Mouse (Mus musculus) ES-CJ7 (cell line): Measurements from ENCODE around the gene Trim6.
"Not testable (repeated sequence)": the region's sequence is repeated elsewhere in the genome, so short reads cannot be mapped to it uniquely, and the experiment has no call there.

Experiments
- DNase-seq: peaks from one replicate; pipeline ENCODE4 v3.0.0; 2011; ENCODE audit warnings: low read depth, low spot score

The Trim6 gene

DNA sequence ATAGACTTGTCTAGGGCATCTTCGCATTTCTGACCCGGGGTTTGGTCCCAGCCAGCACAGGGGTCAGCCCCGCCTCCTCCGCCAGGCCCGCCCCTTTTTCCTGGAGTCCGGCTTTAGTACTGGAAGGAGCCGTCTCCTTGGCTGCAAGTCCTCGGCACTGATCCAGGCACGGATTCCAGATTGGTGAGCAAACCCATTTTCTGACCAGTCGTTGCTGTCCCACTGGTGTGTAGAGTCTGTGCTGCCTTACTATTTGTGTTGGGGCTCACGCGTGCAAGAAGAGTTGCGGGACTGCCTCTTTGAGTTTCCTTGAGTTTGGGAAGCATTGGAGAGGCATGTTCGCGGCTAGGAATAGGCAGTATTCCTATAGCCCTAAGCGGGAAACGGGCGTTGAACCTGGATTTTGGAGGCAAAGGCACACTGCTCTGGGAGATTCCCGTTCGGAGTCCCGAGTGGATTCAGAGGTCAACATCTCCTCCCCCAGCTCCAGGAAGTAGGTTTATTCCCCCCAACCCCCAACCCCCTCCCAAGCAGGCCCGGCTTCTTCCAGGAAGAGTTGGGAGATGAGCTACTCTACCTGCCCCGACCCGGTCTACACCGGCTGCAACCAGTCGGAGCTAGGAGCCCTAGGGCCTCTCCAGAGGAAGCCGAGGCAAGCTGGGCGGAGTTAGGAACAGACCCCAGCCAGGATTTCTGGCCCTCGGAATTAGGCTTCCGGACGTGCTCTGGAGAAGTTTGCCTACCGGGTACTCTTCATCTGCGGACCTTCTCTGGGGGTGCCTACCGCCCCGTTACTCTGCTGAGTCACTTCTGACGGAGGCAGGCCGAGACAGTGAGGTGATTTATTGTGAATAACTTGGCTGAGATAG is at the start of gene Trim6:
TSS of gene Trim6 (plus strand) at position 93 of the 869 bp plus-strand sequence.
- peak; percentile 98 for DNase-seq

DNA sequence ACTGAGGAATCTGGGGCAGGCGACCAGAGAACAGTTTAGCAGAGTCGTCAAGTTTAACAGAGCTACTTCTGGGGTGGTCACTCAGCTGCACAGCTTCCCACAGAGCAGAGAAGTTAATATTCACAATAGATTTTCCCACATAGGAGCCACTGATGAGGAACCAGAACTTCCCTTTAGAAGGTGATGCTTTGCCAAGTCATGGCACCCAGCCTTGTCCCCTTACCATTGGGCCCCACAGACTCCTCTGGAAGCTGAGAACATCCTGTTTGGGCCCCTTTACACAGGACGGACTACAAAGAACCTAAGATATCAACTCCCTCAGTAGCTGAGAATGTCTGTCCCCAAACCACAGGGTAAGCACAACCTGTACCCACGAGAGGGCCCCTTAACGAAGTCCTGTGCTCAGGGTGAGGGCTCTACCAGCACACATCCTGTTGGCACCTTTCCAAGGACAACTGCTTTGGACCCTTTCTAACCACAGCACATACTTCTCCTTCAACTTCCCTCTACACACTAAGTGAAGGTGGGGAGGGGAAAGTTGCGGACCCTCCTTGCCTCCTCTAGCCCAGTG is 48.9 kb upstream of the Trim6 start:
- no peak for DNase-seq

DNA sequence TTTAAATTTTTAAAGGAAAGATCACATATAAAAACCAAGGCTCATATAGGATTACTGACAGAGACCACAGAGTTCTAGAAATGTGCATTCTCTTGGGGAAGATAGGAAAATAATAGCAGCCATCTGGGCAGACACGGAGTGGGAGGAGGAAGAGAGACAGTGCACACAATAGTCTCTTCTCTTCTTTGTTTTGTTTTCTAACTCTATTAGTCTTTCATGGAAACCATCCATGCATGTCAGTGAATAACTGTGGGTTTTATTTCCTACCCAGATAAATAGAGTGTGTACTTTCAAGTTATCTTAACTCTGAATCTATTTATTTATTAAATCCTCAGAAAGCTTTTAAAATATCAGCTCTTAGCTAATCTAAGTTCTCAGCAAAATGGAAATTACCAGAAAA is 43.5 kb upstream of the Trim6 start:
- DNase-seq, result no peak

DNA sequence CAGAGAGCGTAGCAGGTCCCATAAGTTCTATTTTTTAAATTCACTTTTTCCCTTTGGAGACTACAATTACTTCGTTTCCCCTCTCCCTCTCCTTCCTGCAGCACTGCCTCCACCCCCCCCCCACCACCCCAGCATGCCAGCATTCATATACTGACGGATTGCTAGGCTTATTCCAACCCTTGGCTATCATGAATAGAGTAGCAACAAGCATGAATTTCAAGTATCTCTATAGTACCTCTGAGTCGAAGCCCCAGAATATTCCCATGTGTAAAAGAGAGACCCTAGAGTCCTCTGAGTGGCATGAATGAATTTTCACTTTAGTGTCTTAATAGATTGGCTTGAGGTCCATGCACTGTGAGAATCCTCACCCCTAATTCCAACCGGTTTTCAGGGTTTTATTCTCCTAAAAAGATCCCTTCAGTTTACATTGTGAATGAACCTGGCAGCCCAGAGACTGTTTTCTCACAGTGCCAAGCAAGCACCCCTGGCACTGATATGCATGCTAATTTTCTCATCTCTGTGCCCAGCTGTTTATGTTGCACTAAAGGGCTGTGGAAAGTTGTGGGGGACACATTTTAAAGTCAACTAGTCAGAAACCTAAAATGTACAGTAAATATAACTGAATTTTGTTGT is 40.1 kb upstream of the Trim6 start:
- no peak for DNase-seq

DNA sequence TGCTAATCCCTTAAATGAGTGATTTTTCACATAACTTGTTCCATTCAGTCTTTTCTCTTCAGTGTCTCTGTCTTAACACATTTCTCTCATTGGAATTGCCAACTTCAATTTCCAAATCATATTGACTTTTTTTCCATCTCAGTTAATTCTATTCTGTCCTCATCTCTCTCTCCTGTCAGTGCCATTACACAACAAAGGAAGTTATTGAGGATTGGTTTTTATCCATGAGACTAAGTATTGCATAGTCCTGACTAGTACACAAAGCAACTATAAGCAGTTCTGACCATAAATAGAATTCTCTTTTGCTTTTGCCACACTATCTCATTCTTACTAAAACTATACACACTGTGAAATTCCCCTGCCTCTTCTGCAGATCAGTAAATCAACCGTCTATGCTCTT is 39.5 kb upstream of the Trim6 start:
- no peak for DNase-seq

DNA sequence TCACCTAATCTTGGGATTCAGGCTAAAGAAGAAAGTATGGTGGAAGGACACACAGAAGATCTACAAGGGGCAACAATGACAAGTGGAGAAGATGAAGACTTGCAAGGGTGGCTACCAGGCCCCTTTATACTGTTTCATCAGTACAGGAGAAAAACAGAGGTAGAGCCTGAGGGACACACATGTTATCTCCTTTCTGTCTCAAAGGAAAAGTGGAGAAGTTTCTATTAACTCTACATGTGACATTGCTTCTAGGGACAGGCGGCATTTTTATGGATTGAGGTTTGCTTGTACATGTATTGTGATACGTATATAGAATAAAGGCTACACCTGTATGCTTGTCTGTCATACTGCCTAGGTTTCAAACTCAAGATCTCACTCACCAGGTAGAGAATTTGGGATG is 35.3 kb upstream of the Trim6 start, which contains the start of gene Olfr648:
TSS of gene Olfr648 (minus strand) at position 101 of the 400 bp plus-strand sequence.
- DNase-seq, result no peak

DNA sequence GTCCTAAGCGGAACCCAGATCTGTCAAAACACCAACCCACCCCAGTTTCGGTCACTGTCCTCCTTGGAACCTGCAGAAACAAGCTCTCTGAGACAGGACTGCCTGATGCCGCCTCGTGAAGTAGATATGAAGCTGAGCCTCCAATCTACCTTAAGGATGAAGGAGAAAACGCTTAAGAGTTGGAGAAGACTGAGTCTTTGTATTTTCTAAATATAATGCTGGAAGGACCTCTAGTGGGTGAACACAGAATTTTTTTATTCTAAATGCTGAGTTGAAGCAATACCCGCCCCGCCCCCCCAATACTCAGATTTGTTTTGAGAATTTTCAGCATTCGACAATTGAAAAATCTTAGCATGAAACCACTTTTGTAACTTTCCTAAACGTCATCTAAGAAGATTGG is 27.3 kb upstream of the Trim6 start:
- peak; percentile 7 for DNase-seq

DNA sequence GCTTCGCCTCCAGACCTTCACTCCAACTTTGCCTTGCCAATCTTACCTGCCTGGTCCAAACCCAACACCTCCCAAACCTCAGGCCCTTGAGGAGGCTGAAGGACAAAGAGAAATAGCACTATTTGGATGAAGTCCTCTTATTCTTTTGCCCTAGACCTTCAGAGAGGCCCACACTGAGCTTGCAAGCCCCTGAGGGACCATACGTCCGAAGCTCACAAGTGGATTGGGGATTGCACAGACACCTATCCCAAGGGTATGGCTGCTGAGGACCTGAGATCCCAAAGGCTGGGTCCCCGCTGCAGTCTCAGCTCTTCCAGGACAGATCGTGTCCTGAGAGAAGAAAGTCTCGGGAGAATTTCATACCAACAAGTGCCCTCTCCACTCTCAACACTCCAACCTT is 22.7 kb upstream of the Trim6 start, which contains the start of gene Olfr649:
TSS of gene Olfr649 (minus strand) at position 101 of the 400 bp plus-strand sequence.
- no peak for DNase-seq

DNA sequence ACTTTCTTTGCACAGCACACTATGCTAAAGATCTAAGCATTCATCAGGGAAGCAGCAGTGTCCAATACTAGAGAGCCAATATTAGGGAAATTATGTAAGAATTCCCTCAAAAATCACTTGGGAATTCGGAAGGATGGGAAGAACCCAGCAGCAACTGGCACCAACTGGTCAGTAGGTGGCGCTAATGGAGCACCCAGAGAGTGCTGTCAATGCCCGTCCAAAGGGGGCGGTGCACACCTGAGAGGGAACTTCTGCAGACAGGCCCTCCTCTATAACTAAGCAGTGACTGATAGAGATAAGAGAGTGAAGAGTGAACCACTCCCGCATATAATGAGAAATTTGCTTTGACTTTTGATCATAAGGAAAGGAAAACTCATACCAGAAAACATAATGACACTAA is 18.8 kb upstream of the Trim6 start:
- peak; percentile 82 for DNase-seq

DNA sequence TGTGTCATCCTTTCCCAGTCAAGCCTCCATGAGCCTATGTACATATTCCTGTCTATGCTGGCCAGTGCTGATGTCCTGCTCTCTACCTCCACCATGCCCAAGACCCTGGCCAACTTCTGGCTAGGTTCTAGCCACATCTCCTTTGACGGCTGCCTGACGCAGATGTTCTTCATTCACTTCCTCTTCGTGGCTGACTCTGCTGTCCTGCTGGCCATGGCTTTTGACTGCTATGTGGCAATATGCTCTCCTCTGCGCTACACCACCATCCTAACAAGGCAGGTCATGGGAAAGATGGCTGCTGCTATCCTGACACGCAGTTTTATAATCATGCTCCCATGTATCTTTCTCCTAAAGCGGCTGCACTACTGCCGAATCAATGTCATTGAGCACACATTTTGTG is 12.4 kb upstream of the Trim6 start:
- no peak for DNase-seq

DNA sequence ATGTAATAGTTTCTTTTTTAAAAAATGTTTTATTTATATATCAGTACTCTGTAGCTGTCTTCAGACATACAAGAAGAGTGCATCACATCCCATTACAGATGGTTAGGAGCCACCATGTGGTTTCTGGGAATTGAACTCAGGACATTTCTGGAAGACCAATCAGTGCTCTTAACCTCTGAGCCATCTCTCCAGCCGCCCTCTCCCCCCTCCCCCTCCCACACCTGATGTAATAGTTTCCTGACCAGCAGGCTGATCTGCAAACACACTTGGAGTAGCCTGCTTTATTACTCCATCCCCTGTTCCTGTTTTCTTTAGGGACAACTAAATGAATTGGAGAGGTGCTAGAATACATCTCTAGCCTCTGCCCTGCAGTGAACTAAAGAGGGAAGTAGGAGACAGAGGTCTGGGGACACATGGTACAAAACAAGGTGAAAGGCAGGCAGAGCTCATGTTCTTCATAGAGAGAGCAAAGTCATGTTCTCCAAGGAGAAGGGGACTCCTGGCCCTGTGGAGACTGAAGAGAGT is 2.5 kb upstream of the Trim6 start:
- DNase-seq, result peak; percentile 59

DNA sequence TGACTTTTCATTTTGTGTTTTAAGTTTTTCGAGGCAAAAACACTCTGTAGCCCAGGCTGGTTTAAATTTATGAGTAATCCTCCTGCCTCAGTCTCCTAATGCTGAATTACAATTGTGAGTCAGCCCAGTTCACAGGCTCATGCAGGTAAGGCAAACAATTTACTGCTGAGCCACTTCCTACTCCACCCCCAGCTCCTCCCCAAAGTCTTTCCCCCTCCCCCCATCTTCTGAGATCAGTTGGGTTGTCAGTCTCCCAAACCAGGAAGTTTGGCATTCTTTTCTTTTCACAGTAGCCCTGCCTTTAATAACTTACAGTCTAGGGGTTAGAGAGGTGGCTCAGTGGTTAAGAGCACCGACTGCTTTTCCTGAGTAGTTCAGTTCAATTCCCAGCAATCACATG is 712 bp upstream of the Trim6 start:
- peak; percentile 88 for DNase-seq

DNA sequence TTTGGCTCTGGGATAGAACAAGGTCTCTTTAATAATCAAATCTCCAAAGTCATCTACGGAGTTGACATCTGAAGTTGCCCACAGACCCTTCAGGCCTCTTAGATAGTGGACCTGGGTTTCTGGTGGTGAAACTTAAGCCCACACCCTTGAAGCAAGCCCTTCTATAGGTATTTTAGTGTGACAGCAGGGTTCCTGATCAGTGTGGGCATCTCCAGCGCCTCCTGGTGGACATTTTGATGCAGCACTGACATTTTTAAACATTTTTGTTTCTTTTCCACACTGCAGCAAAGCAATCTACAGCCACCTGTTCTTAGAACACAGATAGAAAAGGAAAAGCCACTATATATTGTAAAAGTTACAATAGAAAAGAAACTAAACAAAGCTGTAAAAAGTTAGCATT is 12.6 kb downstream of the Trim6 start:
- DNase-seq, result peak; percentile 63

DNA sequence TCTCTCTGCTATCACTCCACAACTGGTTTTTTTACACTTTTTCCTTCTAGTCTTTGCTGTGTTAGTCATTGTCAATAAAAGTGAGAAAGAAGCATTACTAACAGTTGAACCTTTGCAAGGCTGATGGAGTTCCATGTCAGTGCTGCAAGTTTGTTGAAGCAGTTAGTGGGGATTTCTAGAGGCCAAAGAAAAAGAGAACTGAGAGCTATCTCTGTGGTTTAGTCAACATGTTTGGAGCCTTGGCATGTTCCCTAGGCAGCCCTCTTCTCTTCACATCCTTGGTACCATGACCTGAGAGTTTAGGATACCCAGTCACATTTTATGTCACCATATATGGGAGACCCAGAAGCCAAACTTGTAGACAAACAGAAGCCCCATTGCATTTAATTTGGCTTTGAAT is 22.3 kb downstream of the Trim6 start:
- no peak for DNase-seq

DNA sequence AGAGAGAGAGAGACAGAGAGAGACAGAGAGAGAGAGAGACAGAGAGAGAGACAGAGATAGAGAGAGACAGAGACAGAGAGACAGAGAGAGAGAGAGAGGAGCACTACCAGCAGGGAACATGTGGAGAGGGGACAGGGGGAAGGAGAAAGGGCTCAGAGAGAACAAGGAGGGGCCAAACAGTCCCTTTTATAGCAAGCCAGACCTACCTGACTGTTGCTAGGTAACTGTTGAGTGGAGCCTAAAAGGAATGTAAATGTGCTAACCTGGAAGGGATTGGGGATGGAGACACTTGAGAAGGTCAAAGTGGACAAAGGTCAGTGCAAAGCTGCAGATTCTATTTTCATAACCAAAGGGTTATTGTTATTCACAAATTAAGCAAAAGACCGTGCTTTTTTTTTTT is 25.0 kb downstream of the Trim6 start:
- DNase-seq, result peak; percentile 83

DNA sequence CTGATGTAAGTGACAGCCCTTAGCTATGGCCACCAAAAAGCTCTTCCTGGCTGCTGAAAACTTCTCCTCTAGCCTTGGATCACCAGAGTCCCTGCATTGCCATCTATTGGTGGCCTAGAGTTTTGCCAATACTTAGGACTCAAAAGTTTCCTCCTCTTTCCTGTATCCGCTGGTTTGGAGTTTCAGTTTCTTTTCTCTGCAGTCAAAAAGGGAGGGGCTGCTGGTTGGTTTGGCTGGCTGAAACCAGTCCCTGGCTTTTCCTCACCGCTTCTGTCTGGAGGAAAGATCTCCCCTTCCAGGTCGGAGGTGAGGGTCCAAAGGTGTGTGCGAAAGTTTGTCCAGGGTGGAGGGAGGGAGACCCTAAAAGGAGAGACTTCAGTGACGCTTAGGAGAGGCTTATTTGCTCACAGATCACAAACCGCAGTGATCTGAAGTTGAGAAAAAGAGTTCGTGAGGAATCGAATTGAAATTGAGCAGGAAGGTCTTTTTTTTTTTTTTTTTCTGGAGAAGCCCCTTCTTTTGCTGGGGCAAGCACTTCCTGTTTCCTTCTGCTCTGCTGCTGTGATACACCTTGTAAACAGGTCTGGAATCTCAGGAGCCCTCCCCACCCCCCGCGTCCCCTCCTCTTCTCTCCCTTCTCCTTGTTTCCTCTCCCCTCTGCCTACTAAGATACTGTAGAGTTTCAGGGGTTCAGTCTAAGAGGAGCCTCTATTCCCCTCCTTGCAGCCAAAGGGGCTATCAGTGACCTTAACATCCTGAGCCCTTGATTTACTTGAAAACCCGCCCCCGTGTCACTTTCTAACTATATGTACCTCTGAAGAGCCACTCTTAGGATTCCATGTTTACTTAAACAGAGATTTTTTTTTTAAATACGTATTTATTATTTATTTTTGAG is 25.9 kb downstream of the Trim6 start, which contains the start of gene Trim34a:
TSS of gene Trim34a (plus strand) at position 171 of the 895 bp plus-strand sequence.
- DNase-seq, result peak; percentile 94

DNA sequence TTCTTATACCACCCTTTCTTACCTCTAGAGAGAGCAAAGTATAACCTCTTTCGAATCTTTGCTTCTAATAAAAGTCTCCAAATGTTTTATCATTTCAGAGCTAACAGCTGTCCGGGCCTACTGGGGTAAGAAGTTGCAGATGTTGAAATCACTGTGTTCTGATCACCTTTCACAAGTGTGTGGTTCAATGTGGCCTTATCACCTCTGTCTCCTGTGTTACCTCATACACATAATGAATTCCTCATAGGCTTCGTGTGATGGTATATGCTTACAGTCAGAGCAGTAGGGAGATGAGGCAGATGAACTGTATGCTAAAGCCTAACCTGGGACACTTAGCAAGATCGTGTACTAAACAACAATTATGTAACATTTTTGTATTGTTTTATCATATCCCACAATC is 41.8 kb downstream of the Trim6 start:
- DNase-seq, result not testable (repeated sequence)

DNA sequence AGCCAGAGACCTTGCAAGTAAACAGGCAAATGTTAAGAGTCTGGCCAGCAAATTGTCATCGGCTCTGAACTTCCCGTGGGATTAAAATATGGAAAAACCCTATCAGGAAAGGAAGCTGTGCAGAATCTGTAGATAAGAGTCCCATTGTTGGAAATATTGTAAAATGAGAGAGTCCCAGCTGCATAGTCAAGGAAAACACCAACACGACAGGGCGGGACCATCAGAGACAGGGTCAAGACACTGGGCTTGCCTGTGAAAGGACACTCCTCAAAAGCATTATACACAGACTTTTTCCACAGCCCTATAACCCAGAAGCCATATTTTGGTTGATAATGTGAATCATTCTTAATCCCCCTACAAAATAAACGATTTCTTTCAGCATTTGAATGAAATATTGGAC is 46.7 kb downstream of the Trim6 start:
- DNase-seq, result not testable (repeated sequence)

DNA sequence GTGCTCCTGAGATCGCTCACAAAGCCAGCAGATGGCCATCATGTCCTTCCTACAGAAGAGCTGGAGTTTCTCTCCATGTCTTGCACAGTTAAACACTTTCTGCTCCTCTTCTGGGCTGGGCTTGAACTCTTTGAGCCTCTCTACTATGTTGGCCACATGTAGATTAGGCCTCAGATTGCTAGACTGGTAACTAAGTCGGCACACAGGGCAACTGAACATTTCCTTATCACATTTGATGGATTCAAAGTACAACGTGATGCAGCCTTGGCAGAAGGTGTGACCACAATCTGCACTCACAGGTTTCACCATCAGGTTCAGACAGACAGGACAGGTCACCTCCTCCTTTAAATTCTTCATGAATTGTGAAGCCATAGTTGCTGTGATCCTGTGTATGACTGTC is 60.8 kb downstream of the Trim6 start:
- not testable (repeated sequence) for DNase-seq
